Mouse (Mus musculus): ENCODE results near the gene Anks1.

- TF ChIP-seq GATA1 (IDR thresholded peaks at IDR 0.05; ENCODE audit: borderline replicate concordance, low read length) (no peak), FLI1 (IDR thresholded peaks at IDR 0.05; ENCODE audit: low read length) (no peak)
These were observed 122.3 kb downstream of the Anks1 start for GRCm38 (mm10) chr17:28031281-28031941.

All from megakaryocyte, embryonic 14.5 days (primary cell).